ENCODE assay signal across 11 mouse cellular contexts in genomic region chr10:79859116-79859515, GRCm38 (mm10). TPM values are rescaled to one million over a fixed set of nuclear protein-coding genes. Genes with fewer than 3 reads are reported as not detected.
A peak's percentile ranks its signal among the peaks of the same experiment; 100 is the strongest.
DNase-seq lines count a peak whose midpoint lies in the region; ATAC-seq lines count a peak whose summit lies in the region.
"Had no signal": no experiment of that assay in that cellular context is flagged by ENCODE, and none has a peak within 500 bp of the region (broad histone marks: within the 10 kb centered on the region; RNA-seq: fewer than 3 reads in every experiment).

No protein-coding gene starts in this region.

- no peak for DNase-seq in forebrain, embryonic 11.5 days (ENCODE audit: low spot score)
- no peak for DNase-seq in hindbrain, embryonic 14.5 days (ENCODE audit: low spot score)
- DNase-seq in hindbrain, embryonic 10.5 days (ENCODE audit: low spot score): no peak
- DNase-seq in neural tube, embryonic 11.5 days (ENCODE audit: low spot score): no peak
- DNase-seq in neural tube, embryonic 10.5 days (ENCODE audit: extremely low spot score, low spot score): no peak
- no peak for DNase-seq in urinary bladder, postnatal 14 days (ENCODE audit: low spot score)
- DNase-seq in adrenal gland, postnatal 14 days: no peak
- DNase-seq: thymus, adult 18-20 months had no signal

- 82% methylated on average over 11 of the region's 11 CpGs for WGBS in forebrain, embryonic 13.5 days
- 91% methylated on average over 11 of the region's 11 CpGs for WGBS in forebrain, embryonic 11.5 days
- WGBS in hindbrain, embryonic 14.5 days: 78% methylated on average over 11 of the region's 11 CpGs
- 91% methylated on average over 11 of the region's 11 CpGs for WGBS in hindbrain, embryonic 10.5 days
- WGBS in neural tube, embryonic 11.5 days: 86% methylated on average over 11 of the region's 11 CpGs

- no peak for ATAC-seq in forebrain, embryonic 13.5 days
- no peak for ATAC-seq in forebrain, embryonic 11.5 days (replicated peaks; ENCODE audit: low FRiP score)
- no peak for ATAC-seq in hindbrain, embryonic 14.5 days (ENCODE audit: low FRiP score)
- no peak for ATAC-seq in neural tube, embryonic 11.5 days (ENCODE audit: insufficient read depth, low FRiP score, low TSS enrichment)
- ATAC-seq: CD4-positive, CD25-positive, alpha-beta regulatory T cell, adult 4 months had no signal

- 0 out of 2 replicates have a peak overlapping the region, but pooled peaks have one; percentile 9 for H3K9ac ChIP-seq in forebrain, embryonic 13.5 days
- no peak overlapping the region for H3K9ac ChIP-seq in forebrain, embryonic 11.5 days (ENCODE audit: low read length)
- no peak overlapping the region for H3K9ac ChIP-seq in hindbrain, embryonic 14.5 days
- no peak overlapping the region for H3K9ac ChIP-seq in neural tube, embryonic 11.5 days (ENCODE audit: low read length)

- H3K4me1 ChIP-seq in forebrain, embryonic 13.5 days: peaks cover 45% of the 10 kb centered on the region
- peaks cover 23% of the 10 kb centered on the region for H3K4me1 ChIP-seq in forebrain, embryonic 11.5 days (replicated peaks; ENCODE audit: control insufficient read depth, insufficient read depth, low read length)
- peaks cover 39% of the 10 kb centered on the region for H3K4me1 ChIP-seq in hindbrain, embryonic 14.5 days (replicated peaks; ENCODE audit: control insufficient read depth, insufficient read depth, low read length)
- H3K4me1 ChIP-seq in hindbrain, embryonic 10.5 days (replicated peaks): peaks cover 49% of the 10 kb centered on the region
- H3K4me1 ChIP-seq in neural tube, embryonic 11.5 days (ENCODE audit: control insufficient read depth, insufficient read depth, low read length): peaks cover 28% of the 10 kb centered on the region

- no peak overlapping the region for H3K4me3 ChIP-seq in forebrain, embryonic 13.5 days
- no peak overlapping the region for H3K4me3 ChIP-seq in forebrain, embryonic 11.5 days (ENCODE audit: low read depth, low read length)
- H3K4me3 ChIP-seq in hindbrain, embryonic 14.5 days (replicated peaks; ENCODE audit: low read length): no peak overlapping the region
- no peak overlapping the region for H3K4me3 ChIP-seq in hindbrain, embryonic 10.5 days
- peak overlapping the region; percentile 10; the same call in 1 of the 2 replicates for H3K4me3 ChIP-seq in neural tube, embryonic 11.5 days (ENCODE audit: low read depth, low read length)

- no peaks in the 10 kb centered on the region for H3K27me3 ChIP-seq in forebrain, embryonic 13.5 days
- no peaks in the 10 kb centered on the region for H3K27me3 ChIP-seq in forebrain, embryonic 11.5 days (ENCODE audit: control insufficient read depth, insufficient read depth, low read length)
- no peaks in the 10 kb centered on the region for H3K27me3 ChIP-seq in hindbrain, embryonic 14.5 days (ENCODE audit: control insufficient read depth, insufficient read depth, low read length)
- H3K27me3 ChIP-seq in hindbrain, embryonic 10.5 days (ENCODE audit: insufficient read depth, poor library complexity, severe bottlenecking): no peaks in the 10 kb centered on the region
- no peaks in the 10 kb centered on the region for H3K27me3 ChIP-seq in neural tube, embryonic 11.5 days (ENCODE audit: control insufficient read depth, insufficient read depth, low read length)

- no peaks in the 10 kb centered on the region for H3K9me3 ChIP-seq in forebrain, embryonic 13.5 days (replicated peaks)
- H3K9me3 ChIP-seq in forebrain, embryonic 11.5 days (ENCODE audit: control insufficient read depth, low read length): no peaks in the 10 kb centered on the region
- no peaks in the 10 kb centered on the region for H3K9me3 ChIP-seq in hindbrain, embryonic 14.5 days (ENCODE audit: control insufficient read depth, low read length)
- H3K9me3 ChIP-seq in hindbrain, embryonic 10.5 days: no peaks in the 10 kb centered on the region
- no peaks in the 10 kb centered on the region for H3K9me3 ChIP-seq in neural tube, embryonic 11.5 days (ENCODE audit: control insufficient read depth, low read length)

- no peak overlapping the region for H3K4me2 ChIP-seq in forebrain, embryonic 13.5 days
- no peak overlapping the region for H3K4me2 ChIP-seq in forebrain, embryonic 11.5 days (ENCODE audit: low read depth, low read length, severe bottlenecking)
- H3K4me2 ChIP-seq in hindbrain, embryonic 14.5 days (replicated peaks): peak overlapping the region; percentile 98; the same call in 1 of the 2 replicates
- no peak overlapping the region for H3K4me2 ChIP-seq in neural tube, embryonic 11.5 days (ENCODE audit: low read depth)

- peaks cover 79% of the 10 kb centered on the region for H3K36me3 ChIP-seq in forebrain, embryonic 13.5 days (ENCODE audit: poor library complexity, severe bottlenecking)
- peaks cover 34% of the 10 kb centered on the region for H3K36me3 ChIP-seq in forebrain, embryonic 11.5 days (ENCODE audit: control insufficient read depth, insufficient read depth, low read length)
- peaks cover 78% of the 10 kb centered on the region for H3K36me3 ChIP-seq in hindbrain, embryonic 14.5 days (replicated peaks; ENCODE audit: control insufficient read depth, insufficient read depth)
- peaks cover 87% of the 10 kb centered on the region for H3K36me3 ChIP-seq in hindbrain, embryonic 10.5 days
- H3K36me3 ChIP-seq in neural tube, embryonic 11.5 days (ENCODE audit: control insufficient read depth, insufficient read depth, low read length): peaks cover 42% of the 10 kb centered on the region

- H3K27ac ChIP-seq in forebrain, embryonic 13.5 days: peak overlapping the region; percentile 78
- no peak overlapping the region for H3K27ac ChIP-seq in forebrain, embryonic 11.5 days (ENCODE audit: low read depth, low read length)
- H3K27ac ChIP-seq in hindbrain, embryonic 14.5 days: no peak overlapping the region
- H3K27ac ChIP-seq in hindbrain, embryonic 10.5 days: no peak overlapping the region
- H3K27ac ChIP-seq in neural tube, embryonic 11.5 days (ENCODE audit: low read depth, low read length): no peak overlapping the region

RNA-seq across cellular contexts. Expression of gene Ptbp1, which starts 4.9 kb away (rescaled TPM):
- polyA plus RNA-seq in forebrain, embryonic 13.5 days (2015; fragmentation: Nextera tagmentation; extraction: Ambion mirVana): 148 and 171 TPM in 2 replicates
- 261 and 295 TPM in 2 replicates for polyA plus RNA-seq in forebrain, embryonic 11.5 days (2014; fragmentation: Nextera tagmentation; extraction: Ambion mirVana)
- 59.5 and 62.6 TPM in 2 replicates for polyA plus RNA-seq in hindbrain, embryonic 14.5 days (2014; fragmentation: Nextera tagmentation; extraction: Ambion mirVana)
- polyA plus RNA-seq in hindbrain, embryonic 10.5 days (2016; fragmentation: Nextera tagmentation; extraction: Ambion mirVana): 288 and 338 TPM in 2 replicates
- polyA plus RNA-seq in neural tube, embryonic 11.5 days (2014; fragmentation: Nextera tagmentation; extraction: Ambion mirVana): 215 and 216 TPM in 2 replicates
- total RNA-seq in adrenal gland, postnatal 14 days (2021): 291 and 302 TPM in 2 replicates

RNA-seq across cellular contexts. Expression of gene Prtn3, which starts 15.2 kb away (rescaled TPM):
- polyA plus RNA-seq in forebrain, embryonic 13.5 days (2015; fragmentation: Nextera tagmentation; extraction: Ambion mirVana): 12.8 and 15.9 TPM in 2 replicates
- polyA plus RNA-seq in forebrain, embryonic 11.5 days (2014; fragmentation: Nextera tagmentation; extraction: Ambion mirVana): 13.0 and 13.3 TPM in 2 replicates
- polyA plus RNA-seq in hindbrain, embryonic 14.5 days (2014; fragmentation: Nextera tagmentation; extraction: Ambion mirVana): 10.1 and 12.8 TPM in 2 replicates
- 10.0 and 15.1 TPM in 2 replicates for polyA plus RNA-seq in hindbrain, embryonic 10.5 days (2016; fragmentation: Nextera tagmentation; extraction: Ambion mirVana)
- polyA plus RNA-seq in neural tube, embryonic 11.5 days (2014; fragmentation: Nextera tagmentation; extraction: Ambion mirVana): 12.5 and 13.7 TPM in 2 replicates
- 1.0 TPM in 1 of 2 replicates, not detected in the other for total RNA-seq in adrenal gland, postnatal 14 days (2021)
- polyA plus RNA-seq: CD4-positive, CD25-positive, alpha-beta regulatory T cell, adult 4 months had no signal

RNA-seq across cellular contexts. Expression of gene Plppr3, which starts 15.3 kb away (rescaled TPM):
- 290 and 308 TPM in 2 replicates for polyA plus RNA-seq in forebrain, embryonic 13.5 days (2015; fragmentation: Nextera tagmentation; extraction: Ambion mirVana)
- 131 and 146 TPM in 2 replicates for polyA plus RNA-seq in forebrain, embryonic 11.5 days (2014; fragmentation: Nextera tagmentation; extraction: Ambion mirVana)
- 288 and 294 TPM in 2 replicates for polyA plus RNA-seq in hindbrain, embryonic 14.5 days (2014; fragmentation: Nextera tagmentation; extraction: Ambion mirVana)
- polyA plus RNA-seq in hindbrain, embryonic 10.5 days (2016; fragmentation: Nextera tagmentation; extraction: Ambion mirVana): 122 and 205 TPM in 2 replicates
- polyA plus RNA-seq in neural tube, embryonic 11.5 days (2014; fragmentation: Nextera tagmentation; extraction: Ambion mirVana): 142 and 156 TPM in 2 replicates
- total RNA-seq in adrenal gland, postnatal 14 days (2021): 0.93 and 2.2 TPM in 2 replicates

RNA-seq across cellular contexts. Expression of gene Elane, which starts 26.9 kb away (rescaled TPM):
- polyA plus RNA-seq in forebrain, embryonic 13.5 days (2015; fragmentation: Nextera tagmentation; extraction: Ambion mirVana): 0.24 TPM in 1 of 2 replicates, not detected in the other
- polyA plus RNA-seq in forebrain, embryonic 11.5 days (2014; fragmentation: Nextera tagmentation; extraction: Ambion mirVana): not detected in 2 replicates
- 0.47 TPM in 1 of 2 replicates, not detected in the other for polyA plus RNA-seq in hindbrain, embryonic 14.5 days (2014; fragmentation: Nextera tagmentation; extraction: Ambion mirVana)
- polyA plus RNA-seq in hindbrain, embryonic 10.5 days (2016; fragmentation: Nextera tagmentation; extraction: Ambion mirVana): not detected in 2 replicates
- 0.66 TPM in 1 of 2 replicates, not detected in the other for polyA plus RNA-seq in neural tube, embryonic 11.5 days (2014; fragmentation: Nextera tagmentation; extraction: Ambion mirVana)
- 0.70 TPM in 1 of 2 replicates, not detected in the other for total RNA-seq in adrenal gland, postnatal 14 days (2021)
- polyA plus RNA-seq: CD4-positive, CD25-positive, alpha-beta regulatory T cell, adult 4 months; neural tube, embryonic 14.5 days had no signal

RNA-seq across cellular contexts. Expression of gene Cfd, which starts 31.5 kb away (rescaled TPM):
- not detected in 2 replicates for polyA plus RNA-seq in forebrain, embryonic 13.5 days (2015; fragmentation: Nextera tagmentation; extraction: Ambion mirVana)
- polyA plus RNA-seq in forebrain, embryonic 11.5 days (2014; fragmentation: Nextera tagmentation; extraction: Ambion mirVana): not detected in 2 replicates
- polyA plus RNA-seq in hindbrain, embryonic 14.5 days (2014; fragmentation: Nextera tagmentation; extraction: Ambion mirVana): not detected in 2 replicates
- polyA plus RNA-seq in hindbrain, embryonic 10.5 days (2016; fragmentation: Nextera tagmentation; extraction: Ambion mirVana): not detected in 2 replicates
- polyA plus RNA-seq in neural tube, embryonic 11.5 days (2014; fragmentation: Nextera tagmentation; extraction: Ambion mirVana): not detected in 2 replicates
- 561 and 750 TPM in 2 replicates for total RNA-seq in adrenal gland, postnatal 14 days (2021)
- polyA plus RNA-seq: CD4-positive, CD25-positive, alpha-beta regulatory T cell, adult 4 months; neural tube, embryonic 14.5 days had no signal
